ENCODE assay signal across 9 mouse cellular contexts in genomic region chr9:32350332-32350731, GRCm38 (mm10). TPM values are rescaled to one million over a fixed set of nuclear protein-coding genes. Genes with fewer than 3 reads are reported as not detected.
DNase-seq lines count a peak whose midpoint lies in the region; ATAC-seq and TF ChIP-seq lines count a peak whose summit lies in the region.
"Had no signal": no experiment of that assay in that cellular context is flagged by ENCODE, and none has a peak within 500 bp of the region (broad histone marks: within the 10 kb centered on the region; RNA-seq: fewer than 3 reads in every experiment).

No protein-coding gene starts in this region.

- H3K27me3 ChIP-seq in spleen, adult 2 months (ENCODE audit: control insufficient read depth, insufficient read depth, low read length) = no peaks in the 10 kb centered on the region

- peak; percentile 24 to 50 for DNase-seq in CD8-positive naive resting alpha-beta T cell, adult 2 months (ENCODE audit: low read depth in 2 of 2, low spot score in 2 of 2)
- DNase-seq in NIH3T3 (ENCODE audit: low read depth) = peak; percentile 77
- peak; percentile 86 to 91 for DNase-seq in cerebellum, postnatal 10 days
- DNase-seq in gastrocnemius, adult 8-10 months (ENCODE audit: low spot score in 2 of 2) = peak; percentile 27 to 33
- DNase-seq in layer of hippocampus, adult 2 months (ENCODE audit: low spot score in 2 of 2) = peak; percentile 47 to 79
- peak; percentile 78 for DNase-seq in lung, postnatal 10 days
- DNase-seq in spleen, adult 2 months (ENCODE audit: low read depth in 1 of 2, low spot score in 2 of 2) = peak; percentile 57 to 69

- no peaks in the 10 kb centered on the region for H3K36me3 ChIP-seq in spleen, adult 2 months (ENCODE audit: control insufficient read depth, insufficient read depth, low read length)

- 3% methylated on average over 6 of the region's 6 CpGs for WGBS in spleen, adult 2 months

- H3K27ac ChIP-seq in layer of hippocampus, adult 2 months = no peak overlapping the region
- no peak overlapping the region for H3K27ac ChIP-seq in spleen, adult 2 months (ENCODE audit: insufficient read depth, low read length)

- no peaks in the 10 kb centered on the region; the same call in 1 of the 2 replicates for H3K4me1 ChIP-seq in spleen, adult 2 months (ENCODE audit: control insufficient read depth, insufficient read depth, insufficient read length)

- ATAC-seq in activated CD4-positive, CD25-positive, alpha-beta regulatory T cell, adult 4 months = no peak

- TF ChIP-seq CTCF in layer of hippocampus, adult 2 months (conservative IDR thresholded peaks at IDR 0.05) = peak; percentile 91
- peak; percentile 58; the same call in 1 of the 2 replicates for TF ChIP-seq CTCF in spleen, adult 2 months (IDR thresholded peaks at IDR 0.05; ENCODE audit: extremely low read depth, insufficient read depth, insufficient read length, insufficient replicate concordance)

- no peak for TF ChIP-seq POLR2A in spleen, adult 2 months (IDR thresholded peaks at IDR 0.05; ENCODE audit: low read depth, low read length)

- H3K4me3 ChIP-seq in layer of hippocampus, adult 2 months = no peak overlapping the region
- no peak overlapping the region for H3K4me3 ChIP-seq in spleen, adult 2 months (ENCODE audit: extremely low read depth, insufficient read depth, insufficient read length)

RNA-seq across cellular contexts. Expression of gene Kcnj5, which starts 6.2 kb away (rescaled TPM):
- not detected for total RNA-seq in gastrocnemius, adult 8-10 months (2022)
- under 1 TPM; 0.25 to 0.36 TPM for total RNA-seq in layer of hippocampus, adult 2 months (2021)
- 0.85 and 0.97 TPM in 2 replicates for polyA plus RNA-seq in spleen, adult 2 months (2012; rRNA removed)
- polyA plus RNA-seq in activated CD4-positive, CD25-positive, alpha-beta regulatory T cell, adult 4 months (2017; shearing (Covaris generic)) = not detected

RNA-seq across cellular contexts. Expression of gene Kcnj1, which starts 22.0 kb away (rescaled TPM):
- total RNA-seq in gastrocnemius, adult 8-10 months (2022) = not detected
- not detected for total RNA-seq in layer of hippocampus, adult 2 months (2021)
- 0.18 and 0.32 TPM in 2 replicates for polyA plus RNA-seq in spleen, adult 2 months (2012; rRNA removed)
- not detected for polyA plus RNA-seq in activated CD4-positive, CD25-positive, alpha-beta regulatory T cell, adult 4 months (2017; shearing (Covaris generic))
- polyA plus RNA-seq: lung, embryonic 16.5 days had no signal

Comparison
In these comparisons a context has a peak if more than half of its experiments do, and no peak if none do; other contexts are left out.
1. DNase-seq: peak in every context shown above with its lines; median percentile 88 in cerebellum, postnatal 10 days; 78 in lung, postnatal 10 days; 77 in NIH3T3; 63 in layer of hippocampus, adult 2 months; 63 in spleen, adult 2 months; 37 in CD8-positive naive resting alpha-beta T cell, adult 2 months; 30 in gastrocnemius, adult 8-10 months.